Mouse (Mus musculus) right cerebral cortex, postnatal 10 days (tissue): ENCODE data around the gene Sgo2a.
"Not testable (repeated sequence)": the region's sequence is repeated elsewhere in the genome, so short reads cannot be mapped to it uniquely, and the experiment has no call there.

Experiments used
- DNase-seq, 2 experiments: peaks; one replicate each; pipeline ENCODE4 v3.0.0; 2021; ENCODE audit warnings: low spot score in 2 of 2

Sgo2a gene

DNA sequence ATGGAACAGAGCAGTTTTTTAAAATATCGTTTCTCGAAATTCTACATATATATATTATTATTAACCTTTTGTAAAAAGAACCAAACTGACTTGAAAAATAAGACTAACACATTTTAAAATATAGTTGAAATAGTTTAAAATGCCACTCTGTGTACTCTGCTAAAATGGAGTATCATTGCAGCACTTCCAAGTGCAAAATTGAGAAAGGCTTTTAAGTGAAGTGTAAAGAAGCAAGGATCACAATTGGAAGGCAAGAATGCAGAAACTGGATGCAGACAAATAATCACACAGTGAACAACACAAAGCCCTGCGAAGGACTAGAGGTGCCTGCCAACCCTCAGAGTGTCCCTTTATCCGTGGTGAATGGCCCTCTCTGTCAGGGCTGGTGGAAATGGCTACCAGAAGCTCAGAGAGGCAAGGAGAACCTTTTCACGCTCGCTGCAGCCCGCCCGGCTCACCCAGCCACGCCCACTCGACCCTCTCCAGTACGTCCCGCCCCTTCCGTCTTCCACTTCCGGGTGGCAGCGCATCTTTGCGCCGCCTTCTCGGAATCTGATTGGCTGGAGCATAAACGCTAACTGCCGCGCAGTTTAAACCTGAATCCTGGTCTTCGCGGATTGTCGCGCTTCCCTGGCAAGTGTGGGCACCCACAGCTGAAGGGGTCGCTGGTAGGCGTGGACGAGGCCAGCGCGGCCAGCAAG is at the start of gene Sgo2a:
Gene Sgo2a, plus strand, starts transcription at position 540 of the 701 bp plus-strand sequence.
- DNase-seq = peak; percentile 95 to 96

DNA sequence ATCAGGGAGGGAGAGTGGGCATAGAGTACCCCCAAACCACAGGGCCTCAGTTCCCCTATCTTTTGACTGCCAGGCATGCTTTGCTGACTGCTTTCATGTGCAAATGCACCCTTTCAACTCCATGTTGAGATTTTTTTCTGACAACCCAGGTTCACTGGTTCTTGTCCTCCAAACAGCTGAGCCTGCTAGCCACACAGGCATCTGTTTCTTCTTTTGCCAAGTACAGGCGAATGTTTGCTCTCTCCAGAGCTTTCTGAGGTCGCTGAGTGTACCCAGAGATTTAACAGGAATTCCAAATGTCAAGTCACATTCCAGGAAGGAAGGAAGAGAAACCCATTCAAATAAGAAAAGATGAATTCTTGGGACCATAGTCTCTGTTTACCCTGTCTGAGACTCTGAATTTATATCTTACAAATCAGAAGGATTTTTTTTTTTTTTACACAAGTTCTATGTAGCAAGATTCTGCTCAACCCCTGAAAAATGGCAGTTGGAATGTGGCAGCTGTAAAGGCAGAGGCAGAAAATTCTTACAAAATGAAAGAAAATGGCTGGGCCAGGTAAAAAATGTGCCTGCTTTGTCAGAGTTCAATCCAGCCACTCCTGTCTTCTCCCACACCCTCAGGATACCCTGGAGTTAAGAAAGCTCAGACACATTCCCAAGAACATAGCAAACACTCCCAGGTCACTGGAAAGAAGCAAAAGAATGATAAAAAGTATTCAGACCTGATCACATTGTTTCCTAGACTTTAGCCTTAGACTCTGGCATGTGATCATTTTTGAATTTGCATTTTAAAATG is 48.0 kb upstream of the Sgo2a start:
- DNase-seq = no peak

DNA sequence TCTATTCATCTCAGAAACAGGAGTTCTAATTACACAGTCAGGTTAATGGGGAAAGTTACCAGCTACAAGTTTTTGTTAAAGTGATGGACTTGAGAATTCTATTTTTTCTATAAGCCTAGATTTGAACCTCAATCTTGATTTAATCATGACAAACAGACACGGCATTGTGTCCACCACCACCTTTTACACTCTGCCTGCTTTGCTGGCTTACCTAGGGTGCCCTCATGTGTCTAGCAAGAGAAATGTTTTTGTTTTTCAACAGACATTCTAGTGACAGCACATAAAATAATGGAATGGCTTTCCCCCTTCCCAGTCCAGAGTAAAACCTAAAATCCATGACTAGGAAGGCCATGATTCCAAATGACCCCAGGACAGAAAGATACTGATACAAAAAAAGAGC is 46.6 kb upstream of the Sgo2a start:
- DNase-seq = no peak

DNA sequence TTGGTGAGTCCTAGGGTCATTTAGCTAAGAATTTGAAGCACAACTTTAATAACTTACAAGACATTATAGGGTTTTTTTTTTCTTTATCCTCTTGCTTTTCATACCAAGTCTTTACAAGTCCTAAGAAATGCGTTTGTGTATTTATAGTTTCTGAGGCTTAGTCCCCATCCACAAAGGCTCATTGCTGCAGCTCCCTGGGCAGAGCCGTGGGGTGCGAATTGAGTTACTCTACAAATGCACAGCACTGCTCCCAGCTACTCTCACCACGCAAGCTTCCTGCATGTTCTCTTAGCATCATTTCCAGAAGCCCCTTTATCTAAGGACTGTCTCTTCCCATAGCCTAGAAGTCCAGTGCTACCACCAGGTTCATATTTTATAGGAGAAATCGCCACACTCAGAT is 46.1 kb upstream of the Sgo2a start:
- DNase-seq = no peak

DNA sequence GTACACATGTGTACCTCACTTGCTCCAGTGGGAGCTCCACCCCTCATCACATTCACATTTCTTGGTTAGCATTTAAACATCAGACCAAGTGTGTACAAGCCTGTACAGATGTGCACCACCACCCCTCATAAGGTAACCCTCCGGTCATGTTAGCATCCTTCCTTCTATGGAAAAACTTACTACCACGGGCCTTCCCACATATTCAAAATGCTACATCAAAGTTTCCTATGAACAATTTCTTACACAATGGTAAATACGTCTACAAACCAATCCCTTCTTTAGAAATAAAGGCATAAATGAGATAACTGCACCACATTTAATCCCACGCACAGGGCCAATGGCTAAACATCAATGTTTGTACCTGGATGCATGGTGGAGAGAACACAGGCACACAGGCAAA is 43.3 kb upstream of the Sgo2a start:
- DNase-seq = no peak

DNA sequence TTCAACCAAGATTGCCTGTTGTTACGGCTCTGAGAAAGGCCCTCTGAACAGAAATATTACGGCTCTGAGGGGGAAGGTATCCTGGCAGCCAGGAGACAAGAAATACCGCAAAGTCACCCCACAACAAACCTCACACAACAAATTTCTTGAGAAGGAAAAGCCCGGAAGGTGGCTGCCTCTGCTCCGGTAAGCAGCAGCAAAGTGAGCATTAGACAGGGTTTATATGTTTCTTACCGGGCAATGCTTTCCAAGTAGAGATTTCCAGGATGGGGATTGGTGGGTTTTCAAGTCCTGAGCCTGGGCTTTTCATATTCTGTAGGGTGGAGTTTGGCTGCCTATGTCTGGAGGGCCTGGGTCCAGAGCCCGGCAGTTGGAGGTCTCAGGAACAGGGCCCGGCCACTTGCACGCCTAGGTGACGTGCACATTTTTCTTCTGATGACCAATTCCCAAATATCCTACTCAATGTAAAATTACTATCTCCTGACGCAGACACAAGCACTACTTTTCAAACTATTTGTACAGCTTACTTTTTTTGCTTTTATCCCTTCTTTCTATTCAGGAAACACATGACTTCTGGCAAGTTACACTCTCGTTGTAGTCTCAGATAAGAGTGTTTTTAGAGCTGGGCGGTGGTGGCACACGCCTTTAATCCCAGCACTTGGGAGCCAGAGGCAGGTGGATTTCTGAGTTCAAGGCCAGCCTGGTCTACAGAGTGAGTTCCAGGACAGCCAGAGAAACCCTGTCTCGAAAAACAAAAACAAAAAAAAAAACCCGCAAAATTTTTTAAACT is 42.0 kb upstream of the Sgo2a start:
- no peak for DNase-seq

DNA sequence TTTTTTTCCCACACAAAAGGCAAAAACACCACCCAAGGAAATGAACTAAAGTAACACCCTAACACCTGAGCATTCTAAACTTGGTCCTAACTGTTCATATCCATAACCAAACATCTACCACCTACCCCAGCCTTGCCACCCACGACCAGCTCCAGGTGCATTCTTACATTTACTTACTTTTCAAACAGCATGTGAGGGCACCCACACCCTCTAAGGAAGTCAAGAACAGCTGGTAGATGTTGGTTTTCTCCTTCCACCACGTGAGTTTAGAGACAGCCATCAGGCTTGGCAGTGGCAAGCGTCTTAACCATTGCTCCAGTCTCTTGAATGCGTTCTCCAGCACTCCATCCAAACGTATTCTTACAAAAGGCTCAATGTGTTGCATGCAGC is 41.4 kb upstream of the Sgo2a start:
- no peak for DNase-seq

DNA sequence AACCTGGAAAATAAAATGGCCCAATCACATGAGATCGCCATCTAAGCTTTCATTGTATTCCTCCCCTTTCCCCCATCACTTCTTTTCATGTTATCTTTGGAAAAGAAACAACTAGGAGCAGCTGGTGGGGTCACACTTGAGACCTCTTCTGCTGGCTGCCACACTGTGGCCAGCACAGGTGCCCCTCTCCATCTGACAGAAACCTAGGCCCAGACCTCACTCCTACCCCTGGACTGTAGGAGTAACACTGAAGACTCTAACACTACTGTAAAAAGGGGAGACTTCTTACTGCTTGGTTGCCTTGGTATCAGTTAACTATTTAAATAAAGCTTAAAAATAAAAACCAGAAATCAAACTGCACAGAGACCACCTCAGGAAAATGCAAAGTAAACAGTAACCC is 40.0 kb upstream of the Sgo2a start:
- no peak for DNase-seq

DNA sequence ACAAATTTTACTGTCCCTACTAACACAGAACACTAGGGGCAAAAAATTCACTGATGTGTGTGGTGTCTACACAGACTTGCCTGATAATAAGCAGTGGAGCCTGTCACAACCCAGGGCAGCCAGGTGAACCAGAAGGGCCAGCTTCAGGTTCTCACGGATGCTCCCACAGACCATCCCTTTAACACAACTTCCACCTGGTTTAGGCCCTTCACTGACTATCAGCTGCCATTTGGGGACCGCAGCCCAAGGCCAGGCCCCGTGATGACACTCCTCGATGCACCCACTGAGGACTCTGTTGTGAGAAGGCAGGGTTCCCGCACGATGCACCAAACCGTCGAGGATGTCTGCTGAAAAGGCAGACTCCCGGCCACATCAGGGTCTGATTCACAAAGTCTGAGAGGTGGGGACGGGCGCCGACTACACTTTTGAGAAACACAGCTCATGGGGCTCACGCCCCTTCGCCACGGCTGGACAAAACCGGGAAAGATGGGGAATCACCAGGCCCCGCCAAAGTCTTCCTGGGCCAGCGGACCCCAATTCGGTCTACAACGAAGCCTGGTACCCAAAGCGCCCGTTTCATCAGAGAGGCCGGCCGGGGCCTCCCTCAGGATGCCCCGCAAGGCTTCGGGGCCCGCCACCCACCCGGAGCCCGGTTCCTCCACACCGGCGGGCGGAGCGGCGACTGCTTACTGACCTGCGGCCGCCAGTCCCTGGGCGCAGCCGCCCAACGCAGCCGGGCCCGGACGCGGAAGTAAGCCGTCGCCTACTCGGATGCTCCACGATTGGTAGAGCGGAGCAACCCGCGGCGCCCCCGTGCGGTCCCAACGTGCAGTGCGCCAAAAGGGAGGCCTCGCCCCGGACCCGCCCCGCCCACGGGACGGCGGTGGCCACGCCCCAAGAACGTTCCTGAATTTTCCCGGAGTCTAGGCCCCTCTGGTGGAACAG is 26.2 kb upstream of the Sgo2a start:
- peak; percentile 96 to 97 for DNase-seq

DNA sequence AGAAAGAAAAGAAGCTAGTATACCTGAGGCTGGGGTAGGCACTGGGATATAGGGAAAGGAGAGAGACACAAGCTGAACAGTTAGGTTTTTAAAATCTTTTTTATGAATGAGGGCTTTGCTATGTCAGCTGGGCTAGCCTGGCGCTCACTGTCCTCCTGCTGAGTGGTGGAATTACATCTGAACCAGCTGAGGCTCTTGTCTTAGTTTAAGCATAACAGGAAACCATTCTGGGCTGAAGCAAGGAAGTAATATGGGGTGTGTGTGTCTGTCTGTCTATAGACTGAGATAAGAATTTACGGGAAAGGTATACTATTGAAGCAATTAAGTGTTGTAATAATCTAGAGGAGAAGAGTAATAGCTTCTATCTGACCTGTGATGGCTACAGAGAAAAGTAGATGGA is 24.2 kb upstream of the Sgo2a start:
- no peak for DNase-seq

DNA sequence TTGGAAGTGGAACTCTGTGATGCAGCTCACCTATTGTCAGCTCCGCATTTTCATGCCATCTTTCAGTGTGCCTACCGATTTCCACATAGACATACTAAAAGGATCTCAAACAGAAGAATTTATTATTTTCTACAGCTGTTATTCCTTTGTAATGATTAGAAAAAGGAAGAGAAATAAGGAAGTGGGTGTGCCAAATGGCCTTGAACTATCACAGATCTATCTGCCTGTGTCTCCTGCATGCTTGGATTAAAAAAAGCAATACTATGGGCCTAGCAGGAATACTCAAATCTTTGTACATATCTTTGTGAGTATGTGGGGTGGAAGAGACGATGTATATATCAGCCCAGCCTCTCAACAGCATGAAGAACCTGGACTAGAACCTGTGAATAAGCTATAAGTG is 18.9 kb upstream of the Sgo2a start:
- DNase-seq = no peak

DNA sequence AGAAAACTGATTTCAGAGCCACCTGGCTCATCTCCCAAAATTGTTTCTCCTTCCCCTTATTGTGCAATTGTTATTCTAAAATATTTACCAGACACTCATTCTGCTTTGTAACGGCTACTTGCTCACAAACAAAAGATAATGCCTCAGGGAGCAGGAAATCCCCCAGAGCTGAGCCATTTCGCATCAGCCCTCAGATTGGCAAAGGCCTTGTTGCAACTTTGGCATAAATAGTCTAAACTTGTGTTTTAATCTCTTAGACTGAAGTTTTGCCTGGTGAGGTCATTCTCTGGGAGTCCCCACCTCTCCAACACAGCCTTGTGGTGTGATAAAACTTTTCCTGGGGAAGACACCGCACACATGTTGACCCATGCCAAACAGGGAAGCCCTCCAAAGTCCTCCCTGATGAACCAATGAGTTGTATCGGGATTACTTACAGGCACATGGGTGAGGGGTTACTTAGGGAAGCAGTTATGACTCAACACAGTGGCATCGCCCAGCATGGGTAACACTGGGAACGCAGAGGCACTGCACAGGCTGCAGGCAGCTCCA is 6.6 kb upstream of the Sgo2a start:
- DNase-seq = no peak

DNA sequence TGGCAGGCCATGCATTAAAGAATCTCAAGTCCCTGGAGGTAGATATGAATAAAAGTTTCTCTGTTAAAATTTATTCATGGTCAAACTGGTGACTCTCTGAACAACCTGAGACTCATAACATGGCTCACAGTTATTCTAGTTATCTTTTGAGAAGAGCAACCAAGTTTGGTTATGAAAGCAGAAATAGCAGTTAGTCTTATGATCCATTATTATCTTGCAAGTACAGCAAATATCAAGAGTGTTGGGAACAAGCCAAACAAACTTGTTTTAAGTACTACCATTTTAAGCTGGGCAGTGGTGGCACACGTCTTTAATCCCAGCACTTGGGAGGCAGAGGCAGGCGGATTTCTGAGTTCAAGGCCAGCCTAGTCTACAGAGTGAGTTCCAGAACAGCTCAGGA is 4.5 kb upstream of the Sgo2a start:
- no peak for DNase-seq

DNA sequence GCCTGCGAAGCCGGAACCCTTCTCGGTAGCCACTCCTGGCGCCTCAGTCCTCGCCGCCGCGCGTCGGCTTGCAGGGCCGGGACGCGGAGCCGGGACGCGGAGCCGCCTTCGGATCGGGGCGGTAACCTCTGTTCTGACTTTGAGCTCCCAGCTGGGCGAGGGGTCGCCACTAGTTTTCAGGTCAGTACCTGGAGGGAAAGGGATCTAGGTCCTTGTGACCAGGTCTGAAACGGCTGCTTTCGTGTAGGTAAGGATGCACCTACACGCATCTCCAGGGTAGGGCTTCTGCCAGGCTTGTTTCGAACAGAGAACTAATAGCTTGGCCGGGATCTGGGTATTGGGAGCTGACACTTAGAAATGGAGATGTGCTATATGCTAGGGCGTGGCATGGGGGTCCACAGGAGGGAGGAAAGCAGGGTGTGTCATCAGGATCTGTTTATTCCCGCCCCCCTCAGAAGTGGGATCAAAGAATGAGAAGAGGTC is 403 bp downstream of the Sgo2a start:
- no peak for DNase-seq

DNA sequence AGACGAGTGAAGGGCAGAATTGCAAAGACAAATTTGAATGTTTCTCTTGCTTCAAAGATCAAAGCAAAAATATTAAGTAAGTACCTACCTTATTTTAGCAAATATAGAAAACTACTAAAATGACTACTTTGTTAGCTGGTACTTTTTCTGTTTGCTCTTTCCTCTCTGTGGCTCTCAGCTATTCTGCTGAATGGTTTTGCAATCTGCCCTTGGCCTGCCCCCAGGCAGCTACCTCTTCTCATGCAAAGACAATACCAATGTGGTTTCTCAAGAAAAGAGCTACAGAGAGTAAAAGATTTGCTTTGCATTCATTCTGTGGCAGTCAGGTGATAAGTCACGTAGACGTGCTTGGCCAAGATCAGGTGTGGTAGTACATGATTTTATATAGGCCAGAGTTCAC is 2.4 kb downstream of the Sgo2a start:
- DNase-seq = no peak

DNA sequence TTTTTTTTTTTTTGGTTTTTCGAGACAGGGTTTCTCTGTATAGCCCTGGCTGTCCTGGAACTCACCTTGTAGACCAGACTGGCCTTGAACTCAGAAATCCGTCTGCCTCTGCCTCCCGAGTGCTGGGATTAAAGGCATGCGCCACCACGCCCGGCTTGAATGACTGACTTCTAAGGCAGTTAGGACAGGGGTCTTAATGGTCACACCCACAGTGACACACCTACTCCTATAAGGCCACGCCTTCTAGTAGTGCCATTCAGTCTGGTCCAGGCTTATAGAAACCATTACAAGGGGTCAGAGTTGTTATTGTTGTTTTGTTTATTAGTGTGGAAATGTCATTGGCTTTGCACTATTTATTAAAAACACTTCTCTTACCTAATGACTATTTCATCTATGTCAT is 10.6 kb downstream of the Sgo2a start:
- not testable (repeated sequence) for DNase-seq

DNA sequence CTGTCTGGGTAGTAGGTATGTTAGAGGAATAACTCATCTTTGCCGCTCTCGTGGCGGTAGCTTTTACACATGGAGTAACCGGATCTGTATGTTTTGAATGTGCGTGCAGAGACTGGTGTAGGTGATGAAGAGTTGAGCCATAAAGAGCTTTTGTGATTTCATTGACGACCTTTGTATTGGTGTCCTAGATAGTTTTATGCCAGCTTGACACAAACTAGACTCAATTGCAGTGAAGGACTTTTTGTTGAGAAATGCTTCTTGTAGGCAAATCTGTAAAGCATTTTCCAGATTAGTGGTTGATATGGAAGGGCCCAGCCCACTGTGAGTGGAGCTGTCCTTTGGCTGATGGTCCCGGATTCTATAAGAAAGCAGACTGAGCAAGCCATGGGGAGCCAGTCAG is 23.1 kb downstream of the Sgo2a start, which contains the start of gene Kctd18:
Gene Kctd18, minus strand, starts transcription at position 101 of the 400 bp plus-strand sequence.
- DNase-seq = no peak

DNA sequence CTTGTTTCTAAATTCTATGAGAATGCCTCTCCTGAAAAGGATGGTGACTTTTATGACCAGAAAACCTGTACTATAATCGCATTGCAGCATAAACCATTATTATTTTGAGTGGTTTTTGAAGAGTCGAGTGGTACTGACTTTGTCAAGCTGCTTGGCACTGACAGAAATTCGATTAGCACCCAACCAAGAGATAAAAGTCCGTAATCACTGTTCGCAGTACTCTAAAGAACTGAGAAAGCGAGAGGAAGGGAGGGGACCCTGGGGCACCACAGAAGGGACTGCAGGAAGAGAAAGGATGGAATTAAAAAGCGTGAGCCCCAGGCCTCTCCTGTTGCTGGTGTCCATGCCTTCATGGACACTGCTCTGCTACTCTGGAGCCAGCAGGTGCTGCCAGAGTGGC is 31.9 kb downstream of the Sgo2a start:
- no peak for DNase-seq

DNA sequence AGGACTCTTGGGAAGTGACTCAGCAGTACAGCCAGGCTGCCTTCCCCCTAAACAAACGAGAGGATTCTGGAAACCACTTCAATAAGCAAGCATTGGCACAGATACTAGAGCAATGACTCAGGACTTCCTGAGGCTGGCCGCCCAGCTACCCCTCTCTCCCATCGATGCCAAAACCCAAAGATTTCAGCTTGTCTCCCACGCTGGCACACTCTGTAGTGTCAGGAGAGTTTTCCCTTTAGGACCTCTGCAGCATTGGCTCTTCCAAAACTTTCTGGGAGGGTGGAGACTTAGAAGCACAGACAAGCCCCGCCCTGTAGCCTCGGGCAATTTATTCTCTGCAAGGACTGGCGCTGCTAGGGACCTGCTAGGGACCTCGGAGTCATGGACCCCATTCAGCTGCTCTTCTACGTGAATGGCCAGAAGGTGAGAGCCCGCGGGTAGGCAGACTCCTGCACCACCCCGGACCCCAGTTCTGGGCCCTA is 33.9 kb downstream of the Sgo2a start, which contains the start of gene Aox1:
Gene Aox1, plus strand, starts transcription at position 296 of the 482 bp plus-strand sequence.
- DNase-seq = peak; percentile 36 to 38

DNA sequence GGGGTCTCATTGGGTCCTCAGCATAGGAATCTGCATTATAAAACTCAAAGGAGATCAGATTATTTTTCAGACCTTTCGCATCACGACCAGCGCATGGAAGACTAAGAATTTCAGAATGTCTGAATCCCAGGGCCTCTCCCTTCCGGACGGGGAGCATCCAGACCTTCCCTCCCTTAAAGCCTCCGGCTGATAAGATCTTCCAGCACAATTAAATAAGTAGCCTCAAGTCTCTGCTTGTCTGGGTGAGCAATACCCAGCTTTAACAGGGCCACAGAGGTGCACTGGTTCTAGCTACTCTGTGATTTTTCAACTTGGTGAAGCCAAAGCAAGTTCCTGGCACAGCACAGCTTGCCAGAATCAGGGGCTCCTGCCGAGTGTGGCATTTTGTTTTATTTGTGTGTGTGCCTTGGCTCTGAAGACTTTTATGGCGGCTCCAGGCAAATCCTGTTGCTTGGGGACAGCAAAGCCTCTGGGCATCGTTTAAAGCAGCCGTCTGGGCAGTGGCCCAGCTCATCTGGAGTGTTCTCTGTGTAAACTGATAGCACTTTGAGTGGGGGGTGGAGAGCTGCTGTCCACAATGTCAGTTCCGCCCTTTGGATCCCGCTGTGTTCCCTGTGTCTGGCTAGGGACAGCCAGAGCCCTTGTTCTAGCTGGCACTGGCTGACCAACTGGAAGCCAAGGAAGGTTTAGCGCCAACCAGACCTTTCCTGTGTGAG is 34.5 kb downstream of the Sgo2a start:
- DNase-seq = peak; percentile 78 to 79
